In genomic region chr4:45010806-45011415, GRCm38 (mm10) we compare ENCODE assay signal across 8 mouse cellular contexts. TPM values are rescaled to one million over a fixed set of nuclear protein-coding genes. Genes with fewer than 3 reads are reported as not detected.
A peak's percentile ranks its signal among the peaks of the same experiment; 100 is the strongest.
DNase-seq lines count a peak whose midpoint lies in the region; ATAC-seq and TF ChIP-seq lines count a peak whose summit lies in the region.

No protein-coding gene starts in this region.

- peak overlapping the region; percentile 92 for H3K9ac ChIP-seq in forebrain, postnatal 0 days
- peak overlapping the region; percentile 85 for H3K9ac ChIP-seq in neural tube, embryonic 12.5 days

- TF ChIP-seq CTCF in forebrain, postnatal 0 days (IDR thresholded peaks at IDR 0.05; ENCODE audit: low read depth), result no peak

- no peak for ATAC-seq in forebrain, postnatal 0 days
- ATAC-seq in neural tube, embryonic 12.5 days (ENCODE audit: low FRiP score, low read depth), result no peak

- H3K9me3 ChIP-seq in forebrain, postnatal 0 days (ENCODE audit: low read length), result no peaks in the 10 kb centered on the region
- H3K9me3 ChIP-seq in limb, embryonic 10.5 days (replicated peaks), result no peaks in the 10 kb centered on the region
- no peaks in the 10 kb centered on the region for H3K9me3 ChIP-seq in neural tube, embryonic 12.5 days

- H3K27ac ChIP-seq in forebrain, postnatal 0 days (ENCODE audit: low read depth, low read length), result peak overlapping the region; percentile 95; the same call in 1 of the 2 replicates
- H3K27ac ChIP-seq in limb, embryonic 10.5 days, result peak overlapping the region; percentile 94
- no peak overlapping the region for H3K27ac ChIP-seq in neural tube, embryonic 12.5 days

- H3K4me1 ChIP-seq in forebrain, postnatal 0 days (ENCODE audit: insufficient read depth), result peaks cover 7% of the 10 kb centered on the region
- H3K4me1 ChIP-seq in limb, embryonic 10.5 days, result peaks cover 24% of the 10 kb centered on the region
- H3K4me1 ChIP-seq in neural tube, embryonic 12.5 days, result peaks cover 22% of the 10 kb centered on the region

- peak overlapping the region; percentile 70 for H3K4me2 ChIP-seq in forebrain, postnatal 0 days (ENCODE audit: low read depth)
- peak overlapping the region; percentile 73 for H3K4me2 ChIP-seq in neural tube, embryonic 12.5 days (replicated peaks)

- peak; percentile 39 for DNase-seq in cerebellum, adult 11-12 months
- no peak for DNase-seq in cerebellum, postnatal 4 days (ENCODE audit: low spot score in 2 of 2)
- peak; percentile 37 for DNase-seq in adrenal gland, postnatal 25 days
- DNase-seq in forebrain, postnatal 0 days, result no peak
- DNase-seq in limb, embryonic 10.5 days (ENCODE audit: low spot score), result no peak
- no peak for DNase-seq in thymus, postnatal 0 days (ENCODE audit: low spot score)
- DNase-seq in urinary bladder, adult 2 months (ENCODE audit: low spot score), result no peak

- H3K4me3 ChIP-seq in forebrain, postnatal 0 days (ENCODE audit: low read depth, low read length), result peak overlapping the region; percentile 86
- peak overlapping the region; percentile 77 for H3K4me3 ChIP-seq in limb, embryonic 10.5 days
- peak overlapping the region; percentile 76 for H3K4me3 ChIP-seq in neural tube, embryonic 12.5 days

- WGBS in forebrain, postnatal 0 days, result 7% methylated on average over 11 of the region's 11 CpGs
- 13% methylated on average over 11 of the region's 11 CpGs for WGBS in limb, embryonic 10.5 days
- 13% methylated on average over 11 of the region's 11 CpGs for WGBS in neural tube, embryonic 12.5 days

- H3K27me3 ChIP-seq in forebrain, postnatal 0 days (ENCODE audit: insufficient read depth, low read length), result no peaks in the 10 kb centered on the region
- no peaks in the 10 kb centered on the region for H3K27me3 ChIP-seq in limb, embryonic 10.5 days (ENCODE audit: low read depth, poor library complexity, severe bottlenecking)
- no peaks in the 10 kb centered on the region for H3K27me3 ChIP-seq in neural tube, embryonic 12.5 days (replicated peaks)

- no peaks in the 10 kb centered on the region for H3K36me3 ChIP-seq in forebrain, postnatal 0 days (ENCODE audit: insufficient read depth)
- 0 out of 2 replicates have a peak, but pooled peaks cover 4% of the 10 kb centered on the region for H3K36me3 ChIP-seq in limb, embryonic 10.5 days
- no peaks in the 10 kb centered on the region for H3K36me3 ChIP-seq in neural tube, embryonic 12.5 days

RNA-seq across cellular contexts. Expression of gene Zbtb5, which starts 1.3 kb away (rescaled TPM):
- 12.8 and 15.3 TPM in 2 replicates for total RNA-seq in adrenal gland, postnatal 25 days (2021)
- 44.5 and 49.7 TPM in 2 replicates for total RNA-seq in forebrain, postnatal 0 days (2014; rRNA removed)
- polyA plus RNA-seq in forebrain, postnatal 0 days (2015; fragmentation: Nextera tagmentation; extraction: Ambion mirVana), result 28.7 and 32.1 TPM in 2 replicates
- polyA plus RNA-seq in limb, embryonic 10.5 days (2016; fragmentation: Nextera tagmentation; extraction: Ambion mirVana), result 35.5 and 43.0 TPM in 2 replicates
- polyA plus RNA-seq in neural tube, embryonic 12.5 days (2016; fragmentation: Nextera tagmentation; extraction: Ambion mirVana), result 43.6 and 46.2 TPM in 2 replicates
- polyA plus RNA-seq in thymus, postnatal 0 days (2015; fragmentation: Nextera tagmentation; extraction: Ambion mirVana), result 15.9 TPM in 2 replicates
- polyA plus RNA-seq in urinary bladder, adult 2 months (2012; rRNA removed), result 8.5 and 8.6 TPM in 2 replicates

RNA-seq across cellular contexts. Expression of gene Polr1e, which starts 7.5 kb away (rescaled TPM):
- total RNA-seq in adrenal gland, postnatal 25 days (2021), result 13.1 and 14.3 TPM in 2 replicates
- total RNA-seq in forebrain, postnatal 0 days (2014; rRNA removed), result 13.4 and 16.5 TPM in 2 replicates
- polyA plus RNA-seq in forebrain, postnatal 0 days (2015; fragmentation: Nextera tagmentation; extraction: Ambion mirVana), result 23.7 and 25.0 TPM in 2 replicates
- polyA plus RNA-seq in limb, embryonic 10.5 days (2016; fragmentation: Nextera tagmentation; extraction: Ambion mirVana), result 60.8 and 71.9 TPM in 2 replicates
- 43.7 and 47.5 TPM in 2 replicates for polyA plus RNA-seq in neural tube, embryonic 12.5 days (2016; fragmentation: Nextera tagmentation; extraction: Ambion mirVana)
- polyA plus RNA-seq in thymus, postnatal 0 days (2015; fragmentation: Nextera tagmentation; extraction: Ambion mirVana), result 48.2 and 49.5 TPM in 2 replicates
- polyA plus RNA-seq in urinary bladder, adult 2 months (2012; rRNA removed), result 14.1 and 17.2 TPM in 2 replicates

RNA-seq across cellular contexts. Expression of gene Grhpr, which starts 29.7 kb away (rescaled TPM):
- total RNA-seq in adrenal gland, postnatal 25 days (2021), result 196 and 217 TPM in 2 replicates
- total RNA-seq in forebrain, postnatal 0 days (2014; rRNA removed), result 13.5 and 18.2 TPM in 2 replicates
- 22.9 and 25.6 TPM in 2 replicates for polyA plus RNA-seq in forebrain, postnatal 0 days (2015; fragmentation: Nextera tagmentation; extraction: Ambion mirVana)
- 80.9 and 91.8 TPM in 2 replicates for polyA plus RNA-seq in limb, embryonic 10.5 days (2016; fragmentation: Nextera tagmentation; extraction: Ambion mirVana)
- 38.9 and 39.1 TPM in 2 replicates for polyA plus RNA-seq in neural tube, embryonic 12.5 days (2016; fragmentation: Nextera tagmentation; extraction: Ambion mirVana)
- 37.6 and 39.1 TPM in 2 replicates for polyA plus RNA-seq in thymus, postnatal 0 days (2015; fragmentation: Nextera tagmentation; extraction: Ambion mirVana)
- polyA plus RNA-seq in urinary bladder, adult 2 months (2012; rRNA removed), result 34.9 and 38.4 TPM in 2 replicates

Comparison
In these comparisons a context has a peak if more than half of its experiments do, and no peak if none do; other contexts are left out.
1. DNase-seq: peak in cerebellum, adult 11-12 months (single experiment) and adrenal gland, postnatal 25 days (single experiment); none in cerebellum, postnatal 4 days (0 of 2), forebrain, postnatal 0 days (single experiment), limb, embryonic 10.5 days (single experiment), thymus, postnatal 0 days (single experiment) and urinary bladder, adult 2 months (single experiment).
2. Peak in every context shown above with its lines, with median percentiles within 50 percentile points of each other: H3K4me3 ChIP-seq.